Comparison of ENCODE assay signal across 25 mouse cellular contexts in genomic region chr12:29062025-29062637, GRCm38 (mm10).
DNase-seq lines count a peak whose midpoint lies in the region; ATAC-seq and TF ChIP-seq lines count a peak whose summit lies in the region.
"Had no signal": no experiment of that assay in that cellular context is flagged by ENCODE, and none has a peak within 500 bp of the region (broad histone marks: within the 10 kb centered on the region; RNA-seq: fewer than 3 reads in every experiment).

No protein-coding gene starts in this region.

- H3K9ac ChIP-seq in forebrain, postnatal 0 days = no peak overlapping the region
- no peak overlapping the region for H3K9ac ChIP-seq in forebrain, embryonic 14.5 days (ENCODE audit: low read length)
- no peak overlapping the region for H3K9ac ChIP-seq in midbrain, embryonic 13.5 days (replicated peaks)
- no peak overlapping the region for H3K9ac ChIP-seq in midbrain, embryonic 14.5 days (replicated peaks; ENCODE audit: low read length)
- no peak overlapping the region for H3K9ac ChIP-seq in hindbrain, postnatal 0 days (replicated peaks; ENCODE audit: low read length)
- H3K9ac ChIP-seq: forebrain, embryonic 13.5 days; heart, embryonic 15.5 days; intestine, embryonic 15.5 days; liver, embryonic 13.5 days had no signal

- no peaks in the 10 kb centered on the region for H3K36me3 ChIP-seq in forebrain, postnatal 0 days (ENCODE audit: insufficient read depth)
- no peaks in the 10 kb centered on the region for H3K36me3 ChIP-seq in forebrain, embryonic 14.5 days (ENCODE audit: control insufficient read depth, insufficient read depth, low read length)
- H3K36me3 ChIP-seq in midbrain, embryonic 13.5 days = no peaks in the 10 kb centered on the region
- no peaks in the 10 kb centered on the region for H3K36me3 ChIP-seq in midbrain, embryonic 14.5 days (ENCODE audit: control insufficient read depth, insufficient read depth, low read length)
- no peaks in the 10 kb centered on the region for H3K36me3 ChIP-seq in hindbrain, postnatal 0 days (ENCODE audit: insufficient read depth, low read length)
- H3K36me3 ChIP-seq: G1E; heart, embryonic 15.5 days; intestine, embryonic 15.5 days; liver, embryonic 13.5 days had no signal

- no peak overlapping the region for H3K4me2 ChIP-seq in forebrain, postnatal 0 days (ENCODE audit: low read depth)
- no peak overlapping the region for H3K4me2 ChIP-seq in forebrain, embryonic 14.5 days (ENCODE audit: low read length)
- H3K4me2 ChIP-seq in midbrain, embryonic 13.5 days (replicated peaks) = no peak overlapping the region
- H3K4me2 ChIP-seq in midbrain, embryonic 14.5 days (ENCODE audit: low read length) = no peak overlapping the region
- H3K4me2 ChIP-seq in hindbrain, postnatal 0 days (ENCODE audit: low read depth, low read length) = no peak overlapping the region
- H3K4me2 ChIP-seq: forebrain, embryonic 13.5 days; heart, embryonic 15.5 days; intestine, embryonic 15.5 days; liver, embryonic 13.5 days had no signal

- H3K27ac ChIP-seq in forebrain, postnatal 0 days (ENCODE audit: low read depth, low read length) = 0 out of 2 replicates have a peak overlapping the region, but pooled peaks have one; percentile 31
- H3K27ac ChIP-seq in forebrain, embryonic 14.5 days (ENCODE audit: low read depth, low read length) = no peak overlapping the region
- peak overlapping the region; percentile 20; the same call in 1 of the 2 replicates for H3K27ac ChIP-seq in midbrain, embryonic 13.5 days
- no peak overlapping the region for H3K27ac ChIP-seq in midbrain, embryonic 14.5 days (replicated peaks; ENCODE audit: low read depth, low read length)
- H3K27ac ChIP-seq in hindbrain, postnatal 0 days = no peak overlapping the region
- H3K27ac ChIP-seq: forebrain, embryonic 13.5 days; heart, adult 2 months; heart, embryonic 15.5 days; intestine, embryonic 15.5 days; liver, embryonic 13.5 days had no signal

- no peak for TF ChIP-seq CTCF in forebrain, postnatal 0 days (IDR thresholded peaks at IDR 0.05; ENCODE audit: low read depth)
- no peak for TF ChIP-seq CTCF in hindbrain, postnatal 0 days (IDR thresholded peaks at IDR 0.05; ENCODE audit: low read depth)

- no peaks in the 10 kb centered on the region for H3K27me3 ChIP-seq in forebrain, postnatal 0 days (ENCODE audit: insufficient read depth, low read length)
- H3K27me3 ChIP-seq in forebrain, embryonic 14.5 days (replicated peaks; ENCODE audit: control insufficient read depth, insufficient read depth, low read length) = no peaks in the 10 kb centered on the region
- no peaks in the 10 kb centered on the region for H3K27me3 ChIP-seq in midbrain, embryonic 13.5 days
- no peaks in the 10 kb centered on the region for H3K27me3 ChIP-seq in midbrain, embryonic 14.5 days (ENCODE audit: control insufficient read depth, insufficient read depth, low read length)
- H3K27me3 ChIP-seq in hindbrain, postnatal 0 days (ENCODE audit: insufficient read depth, low read length) = no peaks in the 10 kb centered on the region
- H3K27me3 ChIP-seq: CH12.LX; forebrain, embryonic 13.5 days; heart, embryonic 15.5 days; intestine, embryonic 15.5 days; liver, embryonic 13.5 days; megakaryocyte, embryonic 14.5 days; Patski had no signal

- DNase-seq in forebrain, postnatal 0 days = no peak
- DNase-seq in forebrain, embryonic 14.5 days (ENCODE audit: low spot score) = no peak
- no peak for DNase-seq in midbrain, embryonic 14.5 days
- DNase-seq in hindbrain, postnatal 0 days (ENCODE audit: low spot score) = peak; percentile 26
- DNase-seq in lung, postnatal 14 days = no peak
- DNase-seq: adrenal gland, postnatal 36 days; gastrocnemius, postnatal 36 days; heart, adult 2 months; heart, postnatal 4 days; kidney, adult 8-10 months; kidney, postnatal 4 days; liver, embryonic 13.5 days; lung, adult 2 months; right cerebral cortex, adult 18-20 months; right cerebral cortex, postnatal 4 days; thymus, postnatal 14 days had no signal

- H3K9me3 ChIP-seq in forebrain, postnatal 0 days (ENCODE audit: low read length) = no peaks in the 10 kb centered on the region
- H3K9me3 ChIP-seq in forebrain, embryonic 14.5 days (replicated peaks; ENCODE audit: control insufficient read depth, low read length) = no peaks in the 10 kb centered on the region
- no peaks in the 10 kb centered on the region for H3K9me3 ChIP-seq in midbrain, embryonic 13.5 days
- no peaks in the 10 kb centered on the region for H3K9me3 ChIP-seq in midbrain, embryonic 14.5 days (ENCODE audit: control insufficient read depth, low read length)
- no peaks in the 10 kb centered on the region for H3K9me3 ChIP-seq in hindbrain, postnatal 0 days (ENCODE audit: low read length)
- H3K9me3 ChIP-seq: forebrain, embryonic 13.5 days; heart, embryonic 15.5 days; intestine, embryonic 15.5 days; liver, embryonic 13.5 days; megakaryocyte, embryonic 14.5 days had no signal

- WGBS in forebrain, postnatal 0 days = 58% methylated on average over 14 of the region's 14 CpGs
- WGBS in forebrain, embryonic 14.5 days = 66% methylated on average over 14 of the region's 14 CpGs
- WGBS in midbrain, embryonic 13.5 days = 69% methylated on average over 14 of the region's 14 CpGs
- WGBS in midbrain, embryonic 14.5 days = 68% methylated on average over 14 of the region's 14 CpGs
- 52% methylated on average over 14 of the region's 14 CpGs for WGBS in hindbrain, postnatal 0 days

- no peak for ATAC-seq in forebrain, postnatal 0 days
- no peak for ATAC-seq in forebrain, embryonic 14.5 days
- no peak for ATAC-seq in midbrain, embryonic 13.5 days
- no peak for ATAC-seq in midbrain, embryonic 14.5 days (ENCODE audit: low FRiP score, low TSS enrichment)
- ATAC-seq in hindbrain, postnatal 0 days = no peak
- no peak for ATAC-seq in megakaryocyte-erythroid progenitor cell, adult 5-6 weeks (replicated peaks; ENCODE audit: low FRiP score, low TSS enrichment, poor library complexity, severe bottlenecking)
- ATAC-seq: forebrain, embryonic 13.5 days; intestine, embryonic 15.5 days; Patski had no signal

- no peak overlapping the region for H3K4me3 ChIP-seq in forebrain, postnatal 0 days (ENCODE audit: low read depth, low read length)
- no peak overlapping the region for H3K4me3 ChIP-seq in forebrain, embryonic 14.5 days (ENCODE audit: low read depth, low read length)
- H3K4me3 ChIP-seq in midbrain, embryonic 13.5 days (replicated peaks) = no peak overlapping the region
- H3K4me3 ChIP-seq in midbrain, embryonic 14.5 days (replicated peaks; ENCODE audit: low read depth, low read length) = no peak overlapping the region
- no peak overlapping the region for H3K4me3 ChIP-seq in hindbrain, postnatal 0 days (ENCODE audit: low read length)
- H3K4me3 ChIP-seq: forebrain, embryonic 13.5 days; heart, adult 2 months; heart, embryonic 15.5 days; intestine, embryonic 15.5 days; liver, embryonic 13.5 days; megakaryocyte, embryonic 14.5 days had no signal

- H3K4me1 ChIP-seq in forebrain, postnatal 0 days (ENCODE audit: insufficient read depth) = no peaks in the 10 kb centered on the region
- peaks cover 12% of the 10 kb centered on the region for H3K4me1 ChIP-seq in forebrain, embryonic 14.5 days (ENCODE audit: control insufficient read depth, insufficient read depth, low read length)
- H3K4me1 ChIP-seq in midbrain, embryonic 13.5 days (replicated peaks) = peaks cover 13% of the 10 kb centered on the region
- H3K4me1 ChIP-seq in midbrain, embryonic 14.5 days (ENCODE audit: control insufficient read depth, insufficient read depth, low read length) = peaks cover 3% of the 10 kb centered on the region; the same call in 1 of the 2 replicates
- H3K4me1 ChIP-seq in hindbrain, postnatal 0 days (ENCODE audit: insufficient read depth, low read length) = no peaks in the 10 kb centered on the region
- H3K4me1 ChIP-seq: heart, embryonic 15.5 days; intestine, embryonic 15.5 days; liver, embryonic 13.5 days; megakaryocyte, embryonic 14.5 days had no signal

Comparison
In these comparisons a context has a peak if more than half of its experiments do, and no peak if none do; other contexts are left out.
1. H3K27ac ChIP-seq: peak in forebrain, postnatal 0 days (single experiment) and midbrain, embryonic 13.5 days (single experiment); none in forebrain, embryonic 14.5 days (single experiment), midbrain, embryonic 14.5 days (single experiment) and hindbrain, postnatal 0 days (single experiment).